12 mouse cellular contexts compared by ENCODE assay signal in the genomic region with DNA sequence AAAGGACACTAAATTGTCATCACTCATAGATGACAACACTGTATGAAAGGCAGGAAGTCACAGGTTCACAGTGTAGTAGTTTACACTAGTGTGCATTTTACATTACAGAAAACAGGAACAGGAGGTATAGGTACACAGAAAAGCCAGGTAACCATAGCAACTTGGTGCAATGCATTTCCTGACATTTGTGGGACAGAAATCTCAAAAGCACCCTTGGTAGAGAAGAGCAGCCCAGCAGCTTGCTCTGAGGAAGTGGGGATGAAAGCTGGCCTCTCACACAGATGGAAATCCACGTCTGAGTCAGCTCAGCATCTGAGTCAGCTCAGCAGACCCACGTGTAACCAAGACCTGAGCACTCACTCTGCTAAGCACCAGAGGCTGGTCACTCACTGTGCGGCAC. TPM values are rescaled to one million over a fixed set of nuclear protein-coding genes. Genes with fewer than 3 reads are reported as not detected.
DNase-seq lines count a peak whose midpoint lies in the region; ATAC-seq and TF ChIP-seq lines count a peak whose summit lies in the region.
"Had no signal": no experiment of that assay in that cellular context is flagged by ENCODE, and none has a peak within 500 bp of the region (broad histone marks: within the 10 kb centered on the region; RNA-seq: fewer than 3 reads in every experiment).

No protein-coding gene starts in this region.

- H3K9me3 ChIP-seq in kidney, embryonic 14.5 days (ENCODE audit: control insufficient read depth, low read length), result no peaks in the 10 kb centered on the region
- H3K9me3 ChIP-seq: heart, embryonic 12.5 days had no signal

- peak overlapping the region; percentile 24; the same call in 1 of the 2 replicates for H3K27ac ChIP-seq in kidney, embryonic 14.5 days (ENCODE audit: low read depth, low read length)
- peak overlapping the region; percentile 46; the same call in 1 of the 2 replicates for H3K27ac ChIP-seq in spleen, adult 2 months (ENCODE audit: insufficient read depth, low read length)

- no peak overlapping the region for H3K4me3 ChIP-seq in kidney, embryonic 14.5 days (ENCODE audit: low read length)
- H3K4me3 ChIP-seq in spleen, adult 2 months (ENCODE audit: extremely low read depth, insufficient read depth, insufficient read length), result no peak overlapping the region
- H3K4me3 ChIP-seq: heart, embryonic 12.5 days; myocyte had no signal

- 69% methylated on average over 3 of the region's 3 CpGs for WGBS in kidney, embryonic 14.5 days
- 28% methylated on average over 3 of the region's 3 CpGs for WGBS in spleen, adult 2 months

- peaks cover 11% of the 10 kb centered on the region for H3K4me1 ChIP-seq in kidney, embryonic 14.5 days (ENCODE audit: control insufficient read depth, insufficient read depth, low read length)
- peaks cover 24% of the 10 kb centered on the region; the same call in 1 of the 2 replicates for H3K4me1 ChIP-seq in spleen, adult 2 months (ENCODE audit: control insufficient read depth, insufficient read depth, insufficient read length)

- H3K9ac ChIP-seq in kidney, embryonic 14.5 days (ENCODE audit: low read depth, low read length), result no peak overlapping the region
- H3K9ac ChIP-seq: heart, embryonic 12.5 days had no signal

- DNase-seq in kidney, adult 11 months, result no peak
- peak in 1 of 2 experiments; percentile 70 for DNase-seq in spleen, adult 2 months (ENCODE audit: low read depth in 1 of 2, low spot score in 2 of 2)
- DNase-seq in spleen, postnatal 36 days (ENCODE audit: low spot score in 2 of 2), result no peak
- peak; percentile 91 for DNase-seq in brain, adult 2 months (ENCODE audit: low read depth, low spot score)
- peak; percentile 83 for DNase-seq in splenic B cell, adult 2 months (ENCODE audit: low read depth, low spot score)
- no peak for DNase-seq in gastrocnemius, postnatal 36 days
- DNase-seq in thymus, adult 18-20 months, result no peak
- DNase-seq: kidney, adult 2 months; lung, postnatal 10 days had no signal

- no peaks in the 10 kb centered on the region for H3K27me3 ChIP-seq in kidney, embryonic 14.5 days (ENCODE audit: control insufficient read depth, insufficient read depth, low read length)
- no peaks in the 10 kb centered on the region for H3K27me3 ChIP-seq in spleen, adult 2 months (ENCODE audit: control insufficient read depth, insufficient read depth, low read length)
- no peaks in the 10 kb centered on the region for H3K27me3 ChIP-seq in splenic B cell, adult 2 months (ENCODE audit: control insufficient read depth, insufficient read depth, low read length, poor library complexity, severe bottlenecking)
- H3K27me3 ChIP-seq: heart, embryonic 12.5 days had no signal

- no peak for ATAC-seq in kidney, embryonic 14.5 days (ENCODE audit: low FRiP score, low TSS enrichment)

- intact Hi-C loops in gastrocnemius, postnatal 36 days (cut with DNase I), result no loop called here

- TF ChIP-seq CTCF in spleen, adult 2 months (IDR thresholded peaks at IDR 0.05; ENCODE audit: extremely low read depth, insufficient read depth, insufficient read length, insufficient replicate concordance), result no peak

- peaks cover 36% of the 10 kb centered on the region for H3K36me3 ChIP-seq in kidney, embryonic 14.5 days (ENCODE audit: control insufficient read depth, insufficient read depth, low read length)
- H3K36me3 ChIP-seq in spleen, adult 2 months (ENCODE audit: control insufficient read depth, insufficient read depth, low read length), result peaks cover 43% of the 10 kb centered on the region
- peaks cover 18% of the 10 kb centered on the region for H3K36me3 ChIP-seq in splenic B cell, adult 2 months (ENCODE audit: control insufficient read depth, insufficient read depth, low read length, poor library complexity, severe bottlenecking)

- no peak for TF ChIP-seq POLR2A in spleen, adult 2 months (IDR thresholded peaks at IDR 0.05; ENCODE audit: low read depth, low read length)

- H3K4me2 ChIP-seq in kidney, embryonic 14.5 days (replicated peaks; ENCODE audit: low read depth, low read length), result no peak overlapping the region
- H3K4me2 ChIP-seq: heart, embryonic 12.5 days had no signal

RNA-seq across cellular contexts. Expression of gene Iqgap1, which starts 59.7 kb away (rescaled TPM):
- 61.0 and 110 TPM in 2 replicates for polyA plus RNA-seq in kidney, embryonic 14.5 days (2014; fragmentation: Nextera tagmentation; extraction: Ambion mirVana)
- 55.9 and 70.9 TPM in 2 replicates for polyA plus RNA-seq in spleen, adult 2 months (2012; rRNA removed)
- total RNA-seq in gastrocnemius, postnatal 36 days (2021), result 10 to 100 TPM; 15.7 to 17.2 TPM

Comparison
In these comparisons a context has a peak if more than half of its experiments do, and no peak if none do; other contexts are left out.
1. DNase-seq: peak in brain, adult 2 months (single experiment) and splenic B cell, adult 2 months (single experiment); none in kidney, adult 11 months (single experiment), spleen, postnatal 36 days (0 of 2), gastrocnemius, postnatal 36 days (0 of 2) and thymus, adult 18-20 months (0 of 2).